Mouse (Mus musculus): Measurements from ENCODE around the gene Ebpl. TPM values are rescaled to one million over a fixed set of nuclear protein-coding genes. Genes with fewer than 3 reads are reported as not detected.

Gene Ebpl
- total and polyA plus RNA-seq, 3 experiments = 1.0 to 14.3 (median 3.4) TPM

GRCm38 (mm10) chr14:61405761-61406160, 45.5 kb upstream of the Ebpl start:
- peaks cover 14 to 31% of the 10 kb centered on the region in 2 experiments for H3K36me3 ChIP-seq (ENCODE audit: control insufficient read depth in 1 of 2, insufficient read depth in 2 of 2, low read length in 2 of 2)
- H3K4me3 ChIP-seq (ENCODE audit: control insufficient read depth in 1 of 2, insufficient read depth in 1 of 2, low read depth in 2 of 2, low read length in 2 of 2) = no peak overlapping the region
- H3K27ac ChIP-seq (ENCODE audit: control insufficient read depth, low read depth, low read length) = no peak overlapping the region
- no peak overlapping the region for H3K9ac ChIP-seq (ENCODE audit: control insufficient read depth, low read depth, low read length, poor library complexity, severe bottlenecking)
- DNase-seq (ENCODE audit: low read depth, low spot score) = no peak
- H3K79me2 ChIP-seq (ENCODE audit: control insufficient read depth, insufficient read depth, low read length, poor library complexity) = peaks cover 24% of the 10 kb centered on the region
- no peaks in the 10 kb centered on the region for H3K27me3 ChIP-seq (ENCODE audit: control insufficient read depth in 1 of 2, insufficient read depth in 2 of 2, low read length in 2 of 2)
- peak; percentile 86 for TF ChIP-seq ZNF384 (IDR thresholded peaks at IDR 0.05; ENCODE audit: low read depth, low read length)
- TF ChIP-seq ZKSCAN1 (IDR thresholded peaks at IDR 0.05; ENCODE audit: low read depth, low read length) = no peak
- H3K4me1 ChIP-seq (ENCODE audit: control insufficient read depth in 1 of 2, insufficient read depth in 2 of 2, low read length in 2 of 2) = peaks cover 18 to 32% of the 10 kb centered on the region in 2 experiments
- no peaks in the 10 kb centered on the region for H3K9me3 ChIP-seq (replicated peaks; ENCODE audit: insufficient read depth, low read length)

GRCm38 (mm10) chr14:61404941-61405340, 44.7 kb upstream of the Ebpl start:
- Histone ChIP-seq H3K27ac (ENCODE audit: control insufficient read depth, low read depth, low read length) (no peak overlapping the region), H3K79me2 (ENCODE audit: control insufficient read depth, insufficient read depth, low read length, poor library complexity) (peaks cover 19% of the 10 kb centered on the region), H3K4me1 (ENCODE audit: control insufficient read depth in 1 of 2, insufficient read depth in 2 of 2, low read length in 2 of 2) (peaks cover 14 to 26% of the 10 kb centered on the region in 2 experiments), H3K9ac (ENCODE audit: control insufficient read depth, low read depth, low read length, poor library complexity, severe bottlenecking) (no peak overlapping the region), H3K9me3 (replicated peaks; ENCODE audit: insufficient read depth, low read length) (no peaks in the 10 kb centered on the region), H3K36me3 (ENCODE audit: control insufficient read depth in 1 of 2, insufficient read depth in 2 of 2, low read length in 2 of 2) (peaks cover 17 to 25% of the 10 kb centered on the region in 2 experiments), H3K4me3 (ENCODE audit: control insufficient read depth in 1 of 2, insufficient read depth in 1 of 2, low read depth in 2 of 2, low read length in 2 of 2) (no peak overlapping the region), H3K27me3 (ENCODE audit: control insufficient read depth in 1 of 2, insufficient read depth in 2 of 2, low read length in 2 of 2) (no peaks in the 10 kb centered on the region)
- no peak for TF ChIP-seq USF1 (IDR thresholded peaks at IDR 0.05; ENCODE audit: low read depth, low read length)
- TF ChIP-seq KAT2A (conservative IDR thresholded peaks at IDR 0.05; ENCODE audit: low read depth, low read length) = no peak
- no peak for TF ChIP-seq CHD2 (IDR thresholded peaks at IDR 0.05; ENCODE audit: low read length)
- TF ChIP-seq GATA1 (IDR thresholded peaks at IDR 0.05; ENCODE audit: low read depth, low read length) = no peak
- no peak for TF ChIP-seq MXI1 (IDR thresholded peaks at IDR 0.05; ENCODE audit: low read depth, low read length)
- no peak for TF ChIP-seq MAZ (IDR thresholded peaks at IDR 0.05; ENCODE audit: low read depth, low read length)
- TF ChIP-seq NELFE (IDR thresholded peaks at IDR 0.05; ENCODE audit: low read depth, low read length) = no peak
- TF ChIP-seq POLR2AphosphoS2 (IDR thresholded peaks at IDR 0.05; ENCODE audit: low read length) = no peak
- TF ChIP-seq ELF1 (IDR thresholded peaks at IDR 0.05; ENCODE audit: low read depth, low read length) = no peak
- TF ChIP-seq MYB (IDR thresholded peaks at IDR 0.05; ENCODE audit: low read depth, low read length) = no peak
- no peak for TF ChIP-seq CHD1 (IDR thresholded peaks at IDR 0.05; ENCODE audit: low read depth, low read length)
- no peak for TF ChIP-seq POLR2A (IDR thresholded peaks at IDR 0.05; ENCODE audit: control insufficient read depth in 1 of 2, insufficient read depth in 1 of 2, low read depth in 1 of 2, low read length in 2 of 2, poor library complexity in 1 of 2)
- no peak for TF ChIP-seq SMC3 (IDR thresholded peaks at IDR 0.05; ENCODE audit: low read depth, low read length)
- no peak for TF ChIP-seq MAX (IDR thresholded peaks at IDR 0.05; ENCODE audit: low read length)
- no peak for TF ChIP-seq E2F4 (IDR thresholded peaks at IDR 0.05; ENCODE audit: borderline replicate concordance, low read depth, low read length)
- no peak for TF ChIP-seq MAFK (IDR thresholded peaks at IDR 0.05; ENCODE audit: borderline replicate concordance, low read depth, low read length)
- TF ChIP-seq UBTF (IDR thresholded peaks at IDR 0.05; ENCODE audit: borderline replicate concordance, insufficient read depth, low read depth, low read length) = no peak
- TF ChIP-seq JUND (IDR thresholded peaks at IDR 0.05; ENCODE audit: low read depth, low read length) = no peak
- no peak for DNase-seq (ENCODE audit: low read depth, low spot score)

Measured in MEL (cell line).